Mouse (Mus musculus): Measurements from ENCODE around the gene Adcy5. TPM values are rescaled to one million over a fixed set of nuclear protein-coding genes. Genes with fewer than 3 reads are reported as not detected.

Adcy5 gene
- polyA plus RNA-seq, 1 experiment = 6.8 TPM

GRCm38 (mm10) chr16:35199721-35200431, 45.2 kb downstream of the Adcy5 start:
- Histone ChIP-seq H3K27ac (ENCODE audit: control insufficient read depth, insufficient read depth, low read length) (no peak overlapping the region), H3K4me3 (ENCODE audit: control insufficient read depth, insufficient read depth, low read length) (no peak overlapping the region), H3K27me3 (ENCODE audit: control insufficient read depth, insufficient read depth, low read length) (no peaks in the 10 kb centered on the region), H3K36me3 (ENCODE audit: control insufficient read depth, insufficient read depth, low read length) (no peaks in the 10 kb centered on the region), H3K4me1 (replicated peaks; ENCODE audit: control insufficient read depth, insufficient read depth, low read length) (no peaks in the 10 kb centered on the region)
- DNase-seq = no peak
- 98% methylated on average over 6 of the region's 6 CpGs for WGBS
- no peak for TF ChIP-seq CTCF (IDR thresholded peaks at IDR 0.05; ENCODE audit: borderline replicate concordance, control insufficient read depth, extremely low read depth, insufficient read depth, low read length, poor library complexity)
- no peak for TF ChIP-seq POLR2A (IDR thresholded peaks at IDR 0.05; ENCODE audit: control insufficient read depth, extremely low read depth, insufficient read depth, low read length, poor library complexity)

DNA sequence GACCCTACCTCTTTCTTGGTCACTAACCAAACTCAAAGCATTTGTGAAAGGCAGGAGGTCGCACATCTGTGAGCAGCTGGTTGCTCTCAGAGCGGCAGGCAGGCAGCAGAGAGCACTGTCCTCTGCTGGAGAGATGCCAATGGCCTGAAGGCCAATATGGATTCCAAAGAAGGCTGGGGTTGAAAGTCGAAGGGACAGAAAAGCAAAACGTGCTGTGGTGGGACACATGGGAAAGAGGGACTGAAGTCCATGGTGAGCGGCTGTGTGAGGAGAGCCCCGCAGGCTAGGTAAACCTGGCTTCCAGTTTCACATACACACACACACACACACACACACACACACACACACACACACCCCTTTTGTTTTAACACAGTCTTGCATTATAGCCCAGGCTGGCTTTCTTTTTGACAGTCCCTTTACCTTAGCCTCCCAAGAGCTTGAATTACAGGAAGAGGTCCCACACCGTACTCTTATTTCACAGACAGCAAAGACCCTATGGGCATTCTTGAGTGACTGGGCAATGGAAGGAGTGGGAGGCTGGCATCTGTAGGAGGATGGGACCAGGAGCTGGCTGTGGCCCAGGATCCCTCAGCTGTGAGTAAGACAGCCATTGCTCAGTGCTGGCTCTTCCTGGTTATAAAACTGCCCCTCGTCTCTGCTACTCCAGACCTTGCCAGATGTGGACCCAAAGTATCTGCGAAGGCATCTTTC, 45.9 kb downstream of the Adcy5 start:
- 96% methylated on average over 9 of the region's 9 CpGs for WGBS
- Histone ChIP-seq H3K27ac (ENCODE audit: control insufficient read depth, insufficient read depth, low read length) (no peak overlapping the region), H3K4me1 (replicated peaks; ENCODE audit: control insufficient read depth, insufficient read depth, low read length) (no peaks in the 10 kb centered on the region), H3K36me3 (ENCODE audit: control insufficient read depth, insufficient read depth, low read length) (no peaks in the 10 kb centered on the region), H3K27me3 (ENCODE audit: control insufficient read depth, insufficient read depth, low read length) (no peaks in the 10 kb centered on the region), H3K4me3 (ENCODE audit: control insufficient read depth, insufficient read depth, low read length) (no peak overlapping the region)
- no peak for DNase-seq
- TF ChIP-seq POLR2A (IDR thresholded peaks at IDR 0.05; ENCODE audit: control insufficient read depth, extremely low read depth, insufficient read depth, low read length, poor library complexity) = no peak
- no peak for TF ChIP-seq CTCF (IDR thresholded peaks at IDR 0.05; ENCODE audit: borderline replicate concordance, control insufficient read depth, extremely low read depth, insufficient read depth, low read length, poor library complexity)

- H3K27ac ChIP-seq (ENCODE audit: control insufficient read depth, insufficient read depth, low read length) = no peak overlapping the region
- WGBS = 90% methylated on average over 5 of the region's 5 CpGs
- H3K27me3 ChIP-seq (ENCODE audit: control insufficient read depth, insufficient read depth, low read length) = no peaks in the 10 kb centered on the region
- H3K4me3 ChIP-seq (ENCODE audit: control insufficient read depth, insufficient read depth, low read length) = no peak overlapping the region
- H3K4me1 ChIP-seq (replicated peaks; ENCODE audit: control insufficient read depth, insufficient read depth, low read length) = no peaks in the 10 kb centered on the region
- DNase-seq = no peak
- TF ChIP-seq POLR2A (IDR thresholded peaks at IDR 0.05; ENCODE audit: control insufficient read depth, extremely low read depth, insufficient read depth, low read length, poor library complexity) (no peak), CTCF (IDR thresholded peaks at IDR 0.05; ENCODE audit: borderline replicate concordance, control insufficient read depth, extremely low read depth, insufficient read depth, low read length, poor library complexity) (no peak)
- H3K36me3 ChIP-seq (ENCODE audit: control insufficient read depth, insufficient read depth, low read length) = no peaks in the 10 kb centered on the region
Observed at GRCm38 (mm10) chr16:35201281-35201680, 46.6 kb downstream of the Adcy5 start.

- H3K27me3 ChIP-seq (ENCODE audit: control insufficient read depth, insufficient read depth, low read length) = no peaks in the 10 kb centered on the region
- no peak for DNase-seq
- H3K4me1 ChIP-seq (replicated peaks; ENCODE audit: control insufficient read depth, insufficient read depth, low read length) = no peaks in the 10 kb centered on the region
- H3K27ac ChIP-seq (ENCODE audit: control insufficient read depth, insufficient read depth, low read length) = no peak overlapping the region
- H3K36me3 ChIP-seq (ENCODE audit: control insufficient read depth, insufficient read depth, low read length) = no peaks in the 10 kb centered on the region
- TF ChIP-seq CTCF (IDR thresholded peaks at IDR 0.05; ENCODE audit: borderline replicate concordance, control insufficient read depth, extremely low read depth, insufficient read depth, low read length, poor library complexity) = no peak
- TF ChIP-seq POLR2A (IDR thresholded peaks at IDR 0.05; ENCODE audit: control insufficient read depth, extremely low read depth, insufficient read depth, low read length, poor library complexity) = no peak
- no peak overlapping the region for H3K4me3 ChIP-seq (ENCODE audit: control insufficient read depth, insufficient read depth, low read length)
- 100% methylated on average over 1 of the region's 1 CpGs for WGBS
Observed at GRCm38 (mm10) chr16:35203511-35203910, 48.8 kb downstream of the Adcy5 start.

DNA sequence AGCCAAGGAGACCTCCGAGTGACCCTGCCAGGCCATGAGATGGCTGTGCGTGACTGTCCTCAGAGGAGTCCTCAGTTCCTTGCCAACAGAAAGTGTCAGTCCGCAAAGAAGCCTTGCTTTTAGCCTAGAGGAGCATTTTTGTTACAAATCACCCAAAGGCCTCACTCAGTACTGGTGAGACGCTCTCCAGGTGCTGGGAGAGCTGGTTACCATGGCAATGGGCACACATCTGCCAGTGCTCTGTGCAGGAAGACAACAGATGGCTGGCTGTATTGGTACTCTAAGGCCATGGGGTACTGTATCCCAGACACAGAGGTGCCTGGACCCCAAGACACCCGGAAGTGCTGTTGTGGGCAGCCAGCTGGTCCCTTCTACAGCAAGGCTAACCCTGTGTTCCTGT, 51.0 kb downstream of the Adcy5 start:
- DNase-seq = no peak
- Histone ChIP-seq H3K4me3 (ENCODE audit: control insufficient read depth, insufficient read depth, low read length) (no peak overlapping the region), H3K36me3 (ENCODE audit: control insufficient read depth, insufficient read depth, low read length) (no peaks in the 10 kb centered on the region), H3K4me1 (replicated peaks; ENCODE audit: control insufficient read depth, insufficient read depth, low read length) (no peaks in the 10 kb centered on the region), H3K27ac (ENCODE audit: control insufficient read depth, insufficient read depth, low read length) (no peak overlapping the region), H3K27me3 (ENCODE audit: control insufficient read depth, insufficient read depth, low read length) (no peaks in the 10 kb centered on the region)
- TF ChIP-seq CTCF (IDR thresholded peaks at IDR 0.05; ENCODE audit: borderline replicate concordance, control insufficient read depth, extremely low read depth, insufficient read depth, low read length, poor library complexity) (no peak), POLR2A (IDR thresholded peaks at IDR 0.05; ENCODE audit: control insufficient read depth, extremely low read depth, insufficient read depth, low read length, poor library complexity) (no peak)
- WGBS = 73% methylated on average over 5 of the region's 5 CpGs

- no peaks in the 10 kb centered on the region for H3K36me3 ChIP-seq (ENCODE audit: control insufficient read depth, insufficient read depth, low read length)
- no peak for DNase-seq
- no peaks in the 10 kb centered on the region for H3K27me3 ChIP-seq (ENCODE audit: control insufficient read depth, insufficient read depth, low read length)
- TF ChIP-seq POLR2A (IDR thresholded peaks at IDR 0.05; ENCODE audit: control insufficient read depth, extremely low read depth, insufficient read depth, low read length, poor library complexity) (no peak), CTCF (IDR thresholded peaks at IDR 0.05; ENCODE audit: borderline replicate concordance, control insufficient read depth, extremely low read depth, insufficient read depth, low read length, poor library complexity) (no peak)
- WGBS = 97% methylated on average over 6 of the region's 6 CpGs
- no peak overlapping the region for H3K27ac ChIP-seq (ENCODE audit: control insufficient read depth, insufficient read depth, low read length)
- no peak overlapping the region for H3K4me3 ChIP-seq (ENCODE audit: control insufficient read depth, insufficient read depth, low read length)
- no peaks in the 10 kb centered on the region for H3K4me1 ChIP-seq (replicated peaks; ENCODE audit: control insufficient read depth, insufficient read depth, low read length)
Observed at GRCm38 (mm10) chr16:35206426-35206825, 51.7 kb downstream of the Adcy5 start.

All from thymus, adult 2 months (tissue).